Mouse (Mus musculus): ENCODE measurements at regions not wholly inside any gene's neighbourhood (a gene's known extent, or its start where the extent isn't known, plus 50 kb on each side); places are given as distances from the start of the nearest gene placed in this dataset.

GRCm38 (mm10) chr16:23825662-23826061, 65.1 kb downstream of the Sst start:
- Histone ChIP-seq H3K4me1 (ENCODE audit: control insufficient read depth in 1 of 2, insufficient read depth in 2 of 2) (peaks cover 0 to 10% of the 10 kb centered on the region in 2 experiments; a peak in 2 of 4 replicates), H3K4me3 (replicated peaks in 1 of 3; ENCODE audit: low read depth in 2 of 3, low read length in 2 of 3, poor library complexity in 1 of 3) (no peak overlapping the region), H3K27ac (ENCODE audit: insufficient read depth, low read depth) (no peak overlapping the region), H3K27me3 (replicated peaks) (peaks cover 6% of the 10 kb centered on the region), H3K9me3 (replicated peaks; ENCODE audit: low read length) (peaks cover 9% of the 10 kb centered on the region), H3K79me2 (replicated peaks; ENCODE audit: control insufficient read depth, extremely low read depth, insufficient read depth, poor library complexity, severe bottlenecking) (no peaks in the 10 kb centered on the region), H3K9ac (ENCODE audit: insufficient read depth, low read depth) (no peak overlapping the region), H3K36me3 (replicated peaks in 1 of 2; ENCODE audit: control insufficient read depth in 1 of 2, insufficient read depth in 1 of 2, low read length in 1 of 2) (no peaks in the 10 kb centered on the region), H3K4me2 (ENCODE audit: insufficient read depth, low read depth, poor library complexity, severe bottlenecking) (no peak overlapping the region)
- no peak for TF ChIP-seq CHD1 (IDR thresholded peaks at IDR 0.05; ENCODE audit: low read depth, low read length)
- TF ChIP-seq MAZ (IDR thresholded peaks at IDR 0.05; ENCODE audit: low read depth, low read length) = no peak
- TF ChIP-seq E2F4 (IDR thresholded peaks at IDR 0.05; ENCODE audit: insufficient replicate concordance, low read depth, low read length) = no peak
- no peak for TF ChIP-seq NELFE (IDR thresholded peaks at IDR 0.05; ENCODE audit: low read depth, low read length)
- TF ChIP-seq CHD2 (IDR thresholded peaks at IDR 0.05; ENCODE audit: low read length) = no peak
- TF ChIP-seq EP300 (IDR thresholded peaks at IDR 0.05; ENCODE audit: low read length) = no peak
- no peak for TF ChIP-seq UBTF (IDR thresholded peaks at IDR 0.05; ENCODE audit: low read depth, low read length)
- TF ChIP-seq SIN3A (IDR thresholded peaks at IDR 0.05; ENCODE audit: low read length) = no peak
- no peak for TF ChIP-seq ZNF384 (IDR thresholded peaks at IDR 0.05; ENCODE audit: low read depth, low read length)
- TF ChIP-seq USF1 (IDR thresholded peaks at IDR 0.05; ENCODE audit: low read depth, low read length) = no peak
- in situ Hi-C loops (cut with MboI; ENCODE audit: low pct_ligation_motif_present, low pct_unique_long_range_greater_than_20kb, low sequenced_read_pairs) = no loop called here
- dilution Hi-C loops (cut with MboI; ENCODE audit: extremely low pct_ligation_motif_present, extremely low pct_unique_long_range_greater_than_20kb, low sequenced_read_pairs) = no loop called here
- DNase-seq (ENCODE audit: extremely low read depth) = peak; percentile 3

GRCm38 (mm10) chr16:23785216-23785615, 105.5 kb downstream of the Sst start:
- peaks cover 41% of the 10 kb centered on the region for H3K27me3 ChIP-seq (replicated peaks)
- TF ChIP-seq ETS1 (conservative IDR thresholded peaks at IDR 0.05; ENCODE audit: low read depth, low read length) = no peak
- TF ChIP-seq EP300 (IDR thresholded peaks at IDR 0.05; ENCODE audit: low read length) = no peak
- TF ChIP-seq UBTF (IDR thresholded peaks at IDR 0.05; ENCODE audit: low read depth, low read length) = no peak
- no peak for TF ChIP-seq JUN (IDR thresholded peaks at IDR 0.05; ENCODE audit: insufficient read depth, low read depth, low read length)
- no peak for TF ChIP-seq JUND (conservative IDR thresholded peaks at IDR 0.05; ENCODE audit: low read depth, low read length)
- TF ChIP-seq ZMIZ1 (IDR thresholded peaks at IDR 0.05; ENCODE audit: low read depth, low read length) = no peak
- no peak for TF ChIP-seq ZC3H11A (IDR thresholded peaks at IDR 0.05; ENCODE audit: low read depth, low read length)
- TF ChIP-seq ELF1 (IDR thresholded peaks at IDR 0.05; ENCODE audit: low read depth, low read length) = no peak
- TF ChIP-seq NELFE (IDR thresholded peaks at IDR 0.05; ENCODE audit: low read depth, low read length) = no peak
- TF ChIP-seq GABPA (IDR thresholded peaks at IDR 0.05; ENCODE audit: insufficient replicate concordance, low read depth, low read length) = no peak
- no peak for TF ChIP-seq KAT2A (IDR thresholded peaks at IDR 0.05; ENCODE audit: insufficient replicate concordance, low read length)
- no peak for TF ChIP-seq IRF4 (IDR thresholded peaks at IDR 0.05; ENCODE audit: low read depth, low read length)
- no peak for TF ChIP-seq RCOR1 (conservative IDR thresholded peaks at IDR 0.05; ENCODE audit: low read depth, low read length)
- no peak for TF ChIP-seq USF1 (IDR thresholded peaks at IDR 0.05; ENCODE audit: low read depth, low read length)
- no peak for TF ChIP-seq TBP (conservative IDR thresholded peaks at IDR 0.05; ENCODE audit: low read depth, low read length)
- TF ChIP-seq MYC (IDR thresholded peaks at IDR 0.05; ENCODE audit: low read depth, low read length) = no peak
- no peak for TF ChIP-seq USF2 (conservative IDR thresholded peaks at IDR 0.05; ENCODE audit: low read depth, low read length)
- no peak for TF ChIP-seq POLR2A (IDR thresholded peaks at IDR 0.05; ENCODE audit: low read depth, low read length)
- no peak for TF ChIP-seq BHLHE40 (IDR thresholded peaks at IDR 0.05; ENCODE audit: low read depth, low read length)
- no peaks in the 10 kb centered on the region for H3K36me3 ChIP-seq (replicated peaks in 1 of 2; ENCODE audit: control insufficient read depth in 1 of 2, insufficient read depth in 1 of 2, low read length in 1 of 2)
- in situ Hi-C loops (cut with MboI; ENCODE audit: low pct_ligation_motif_present, low pct_unique_long_range_greater_than_20kb, low sequenced_read_pairs) (no loop called here), dilution Hi-C loops (cut with MboI; ENCODE audit: extremely low pct_ligation_motif_present, extremely low pct_unique_long_range_greater_than_20kb, low sequenced_read_pairs) (no loop called here)
- DNase-seq (ENCODE audit: extremely low read depth) = no peak
- H3K27ac ChIP-seq (ENCODE audit: insufficient read depth, low read depth) = no peak overlapping the region
- no peaks in the 10 kb centered on the region for H3K4me1 ChIP-seq (ENCODE audit: control insufficient read depth in 1 of 2, insufficient read depth in 2 of 2)
- no peak overlapping the region for H3K9ac ChIP-seq (ENCODE audit: insufficient read depth, low read depth)
- no peak overlapping the region for H3K4me3 ChIP-seq (replicated peaks in 1 of 3; ENCODE audit: low read depth in 2 of 3, low read length in 2 of 3, poor library complexity in 1 of 3)
- H3K79me2 ChIP-seq (replicated peaks; ENCODE audit: control insufficient read depth, extremely low read depth, insufficient read depth, poor library complexity, severe bottlenecking) = no peaks in the 10 kb centered on the region
- H3K4me2 ChIP-seq (ENCODE audit: insufficient read depth, low read depth, poor library complexity, severe bottlenecking) = no peak overlapping the region
- H3K9me3 ChIP-seq (replicated peaks; ENCODE audit: low read length) = peaks cover 5% of the 10 kb centered on the region
